Mouse (Mus musculus) MEL (cell line): Measurements from ENCODE around the gene Stx17. TPM values are rescaled to one million over a fixed set of nuclear protein-coding genes. Genes with fewer than 3 reads are reported as not detected.

Experiments
- DNase-seq: peaks from one replicate; pipeline ENCODE4 v3.0.0; 2011; ENCODE audit warnings: low read depth, low spot score
- H3K27ac ChIP-seq: 2 replicates; pipeline ENCODE4 v1.5.1; 2012; ENCODE audit warnings: low read depth, mild to moderate bottlenecking, control low read depth, low read length, moderate library complexity; ENCODE audit not compliant: control insufficient read depth
- H3K27me3 ChIP-seq, 2 experiments: fragments of 150-350 bp in 1 of 2; sonication (generic) in 1 of 2; 2 replicates each; pipeline ENCODE4 v1.6.1; 2012; ENCODE audit warnings: low read length in 2 of 2, mild to moderate bottlenecking in 2 of 2, improper control_type of control experiment in 1 of 2, moderate library complexity in 1 of 2; ENCODE audit not compliant: insufficient read depth in 2 of 2, control insufficient read depth in 1 of 2
- H3K36me3 ChIP-seq, 2 experiments: 2 replicates each; pipeline ENCODE4 v1.6.1; 2012 to 2014; ENCODE audit warnings: low read length in 2 of 2, improper control_type of control experiment in 1 of 2, inconsistent platforms in 1 of 2, mild to moderate bottlenecking in 1 of 2; ENCODE audit not compliant: insufficient read depth in 2 of 2, control insufficient read depth in 1 of 2
- H3K4me1 ChIP-seq, 2 experiments: fragments of 150-350 bp in 1 of 2; sonication (generic) in 1 of 2; 2 replicates each; pipeline ENCODE4 v1.6.1; 2012; ENCODE audit warnings: low read length in 2 of 2, improper control_type of control experiment in 1 of 2, mild to moderate bottlenecking in 1 of 2; ENCODE audit not compliant: insufficient read depth in 2 of 2, control insufficient read depth in 1 of 2
- H3K4me3 ChIP-seq, 2 experiments: fragments of 150-350 bp in 1 of 2; sonication (generic) in 1 of 2; 2 replicates each; pipeline ENCODE4 v1.5.1; 2012; ENCODE audit warnings: low read depth in 2 of 2, low read length in 2 of 2, mild to moderate bottlenecking in 2 of 2, moderate library complexity in 2 of 2, control low read depth in 1 of 2, improper control_type of control experiment in 1 of 2; ENCODE audit not compliant: control insufficient read depth in 1 of 2, insufficient read depth in 1 of 2
- H3K79me2 ChIP-seq: 2 replicates; pipeline ENCODE4 v1.6.1; 2012; ENCODE audit warnings: mild to moderate bottlenecking, low read length, moderate library complexity; ENCODE audit not compliant: control insufficient read depth, poor library complexity, insufficient read depth
- H3K9ac ChIP-seq: 2 replicates; pipeline ENCODE4 v1.6.1; 2012; ENCODE audit warnings: low read depth, mild to moderate bottlenecking, control low read depth, low read length, moderate library complexity; ENCODE audit not compliant: control insufficient read depth, poor library complexity, severe bottlenecking
- H3K9me3 ChIP-seq: fragments of 150-350 bp; sonication (generic); replicated peaks from 2 replicates; pipeline ENCODE4 v1.6.1; 2012; ENCODE audit warnings: mild to moderate bottlenecking, low read length, improper control_type of control experiment, moderate library complexity; ENCODE audit not compliant: insufficient read depth
- CHD1 ChIP-seq: IDR thresholded peaks from 2 replicates; pipeline ENCODE4 v1.6.1; 2012; ENCODE audit warnings: low read depth, mild to moderate bottlenecking, inconsistent platforms, low read length, improper control_type of control experiment
- CHD2 ChIP-seq: IDR thresholded peaks from 2 replicates; pipeline ENCODE4 v1.6.1; 2011; ENCODE audit warnings: low read length, improper control_type of control experiment
- CTCF ChIP-seq, 3 experiments: IDR thresholded peaks in 2 of 3; conservative IDR thresholded peaks in 1 of 3; 2 replicates each; pipeline ENCODE4 v1.5.1; 2011 to 2012; ENCODE audit warnings: low read length in 3 of 3, low read depth in 2 of 3, mild to moderate bottlenecking in 2 of 3, improper control_type of control experiment in 1 of 3, inconsistent platforms in 1 of 3, mixed read lengths in 1 of 3, moderate library complexity in 1 of 3; ENCODE audit not compliant: control insufficient read depth in 1 of 3, insufficient read depth in 1 of 3, poor library complexity in 1 of 3, severe bottlenecking in 1 of 3
- E2F4 ChIP-seq: IDR thresholded peaks from 2 replicates; pipeline ENCODE4 v1.6.1; 2011; ENCODE audit warnings: low read depth, low read length, improper control_type of control experiment, borderline replicate concordance
- ELF1 ChIP-seq: IDR thresholded peaks from 2 replicates; pipeline ENCODE4 v1.6.1; 2014; ENCODE audit warnings: low read depth, mild to moderate bottlenecking, inconsistent platforms, low read length, improper control_type of control experiment, moderate library complexity
- EP300 ChIP-seq, 2 experiments: IDR thresholded peaks; 2 replicates each; pipeline ENCODE4 v1.6.1; 2011; ENCODE audit warnings: improper control_type of control experiment in 2 of 2, low read length in 2 of 2, low read depth in 1 of 2, mild to moderate bottlenecking in 1 of 2
- ETS1 ChIP-seq: IDR thresholded peaks from 2 replicates; pipeline ENCODE4 v1.6.1; 2012; ENCODE audit warnings: low read depth, mild to moderate bottlenecking, inconsistent platforms, low read length, improper control_type of control experiment, moderate library complexity
- GABPA ChIP-seq: IDR thresholded peaks from 2 replicates; pipeline ENCODE4 v1.6.1; 2012; ENCODE audit warnings: low read depth, mild to moderate bottlenecking, inconsistent platforms, low read length, improper control_type of control experiment, moderate library complexity
- GATA1 ChIP-seq: IDR thresholded peaks from 2 replicates; pipeline ENCODE4 v1.6.1; 2011; ENCODE audit warnings: low read depth, low read length, improper control_type of control experiment
- JUND ChIP-seq: IDR thresholded peaks from 2 replicates; pipeline ENCODE4 v1.6.1; 2011; ENCODE audit warnings: low read depth, mild to moderate bottlenecking, improper control_type of control experiment, low read length
- KAT2A ChIP-seq: conservative IDR thresholded peaks from 2 replicates; pipeline ENCODE4 v1.6.1; 2012; ENCODE audit warnings: low read depth, low read length, improper control_type of control experiment, inconsistent platforms
- MAFK ChIP-seq: IDR thresholded peaks from 2 replicates; pipeline ENCODE4 v1.6.1; 2011; ENCODE audit warnings: low read depth, mild to moderate bottlenecking, low read length, improper control_type of control experiment, borderline replicate concordance
- MAX ChIP-seq: IDR thresholded peaks from 2 replicates; pipeline ENCODE4 v1.6.1; 2011; ENCODE audit warnings: low read length, improper control_type of control experiment
- MAZ ChIP-seq: IDR thresholded peaks from 2 replicates; pipeline ENCODE4 v1.6.1; 2012; ENCODE audit warnings: low read depth, mild to moderate bottlenecking, inconsistent platforms, low read length, improper control_type of control experiment
- MEF2A ChIP-seq: IDR thresholded peaks from 2 replicates; pipeline ENCODE4 v1.6.1; 2014; ENCODE audit warnings: low read depth, mild to moderate bottlenecking, inconsistent platforms, low read length, improper control_type of control experiment; ENCODE audit not compliant: poor library complexity, insufficient replicate concordance, severe bottlenecking; ENCODE audit errors: extremely low read depth
- MXI1 ChIP-seq: IDR thresholded peaks from 2 replicates; pipeline ENCODE4 v1.6.1; 2011; ENCODE audit warnings: mild to moderate bottlenecking, low read depth, low read length, improper control_type of control experiment
- MYB ChIP-seq: IDR thresholded peaks from 2 replicates; pipeline ENCODE4 v1.6.1; 2011; ENCODE audit warnings: mild to moderate bottlenecking, low read depth, low read length, improper control_type of control experiment
- MYC ChIP-seq: IDR thresholded peaks from 2 replicates; pipeline ENCODE4 v1.6.1; 2011; ENCODE audit warnings: low read depth, mild to moderate bottlenecking, low read length, improper control_type of control experiment, moderate library complexity
- NRF1 ChIP-seq: IDR thresholded peaks from 2 replicates; pipeline ENCODE4 v1.6.1; 2014; ENCODE audit warnings: low read depth, mild to moderate bottlenecking, inconsistent platforms, low read length, improper control_type of control experiment, moderate library complexity; ENCODE audit not compliant: poor library complexity, insufficient read depth, severe bottlenecking
- POLR2A ChIP-seq, 2 experiments: IDR thresholded peaks; 2 replicates each; pipeline ENCODE4 v1.6.1; 2011 to 2012; ENCODE audit warnings: low read length in 2 of 2, mild to moderate bottlenecking in 2 of 2, control low read depth in 1 of 2, improper control_type of control experiment in 1 of 2, low read depth in 1 of 2, moderate library complexity in 1 of 2; ENCODE audit not compliant: control insufficient read depth in 1 of 2, insufficient read depth in 1 of 2, poor library complexity in 1 of 2
- POLR2AphosphoS2 ChIP-seq: IDR thresholded peaks from 2 replicates; pipeline ENCODE4 v1.6.1; 2011; ENCODE audit warnings: low read length, improper control_type of control experiment
- POLR2AphosphoS5 ChIP-seq: IDR thresholded peaks from 2 replicates; pipeline ENCODE4 v1.6.1; 2012; ENCODE audit warnings: low read depth, borderline replicate concordance, mild to moderate bottlenecking, inconsistent platforms, low read length, moderate library complexity, mixed read lengths
- RAD21 ChIP-seq: IDR thresholded peaks from 2 replicates; pipeline ENCODE4 v1.6.1; 2011; ENCODE audit warnings: mild to moderate bottlenecking, low read depth, low read length, improper control_type of control experiment
- RCOR1 ChIP-seq: IDR thresholded peaks from 2 replicates; pipeline ENCODE4 v1.6.1; 2012; ENCODE audit warnings: low read depth, mild to moderate bottlenecking, inconsistent platforms, low read length, improper control_type of control experiment
- SIN3A ChIP-seq: IDR thresholded peaks from 2 replicates; pipeline ENCODE4 v1.6.1; 2012; ENCODE audit warnings: low read length, improper control_type of control experiment, inconsistent platforms
- SMC3 ChIP-seq: IDR thresholded peaks from 2 replicates; pipeline ENCODE4 v1.6.1; 2011; ENCODE audit warnings: low read depth, low read length, improper control_type of control experiment
- TAL1 ChIP-seq: IDR thresholded peaks from 2 replicates; pipeline ENCODE4 v1.6.1; 2012; ENCODE audit warnings: mild to moderate bottlenecking, inconsistent platforms, low read length, moderate library complexity, mixed read lengths
- TBP ChIP-seq: IDR thresholded peaks from 2 replicates; pipeline ENCODE4 v1.8.0; 2011; ENCODE audit warnings: low read depth, low read length, improper control_type of control experiment
- TCF12 ChIP-seq: IDR thresholded peaks from 2 replicates; pipeline ENCODE4 v1.6.1; 2014; ENCODE audit warnings: low read depth, mild to moderate bottlenecking, inconsistent platforms, low read length, improper control_type of control experiment, moderate library complexity
- UBTF ChIP-seq: IDR thresholded peaks from 2 replicates; pipeline ENCODE4 v1.6.1; 2012; ENCODE audit warnings: low read depth, mild to moderate bottlenecking, inconsistent platforms, low read length, improper control_type of control experiment, moderate library complexity, borderline replicate concordance; ENCODE audit not compliant: insufficient read depth
- USF1 ChIP-seq: IDR thresholded peaks from 2 replicates; pipeline ENCODE4 v1.6.1; 2014; ENCODE audit warnings: low read depth, mild to moderate bottlenecking, inconsistent platforms, low read length, improper control_type of control experiment, moderate library complexity
- USF2 ChIP-seq, 2 experiments: IDR thresholded peaks; 2 replicates each; pipeline ENCODE4 v1.6.1; 2011 to 2012; ENCODE audit warnings: improper control_type of control experiment in 2 of 2, low read length in 2 of 2, borderline replicate concordance in 1 of 2, inconsistent platforms in 1 of 2, low read depth in 1 of 2, mild to moderate bottlenecking in 1 of 2; ENCODE audit not compliant: insufficient read depth in 1 of 2
- ZC3H11A ChIP-seq: IDR thresholded peaks from 2 replicates; pipeline ENCODE4 v1.6.1; 2012; ENCODE audit warnings: low read depth, mild to moderate bottlenecking, inconsistent platforms, low read length, improper control_type of control experiment
- ZKSCAN1 ChIP-seq: IDR thresholded peaks from 2 replicates; pipeline ENCODE4 v1.6.1; 2012; ENCODE audit warnings: low read depth, mild to moderate bottlenecking, inconsistent platforms, low read length, improper control_type of control experiment, moderate library complexity
- ZNF384 ChIP-seq: IDR thresholded peaks from 2 replicates; pipeline ENCODE4 v1.6.1; 2012; ENCODE audit warnings: low read depth, mild to moderate bottlenecking, inconsistent platforms, low read length, improper control_type of control experiment
- polyA plus RNA-seq, 2 experiments: library from polyadenylated mRNA; stranded (reverse) in 1 of 2; unstranded in 1 of 2; fragments of >175 nt in 1 of 2; fragments of >200 nt in 1 of 2; gene quantifications; 2 replicates each; pipeline versions ENCODE4 v1.2.1 to v1.2.4; 2012; ENCODE audit warnings: low replicate concordance in 2 of 2, low read depth in 1 of 2; ENCODE audit not compliant: insufficient read length in 2 of 2, insufficient read depth in 1 of 2, missing spikeins in 1 of 2
- total RNA-seq: library from RNA; depleted of rRNA; stranded (reverse); fragments of 300-350 nt; gene quantifications from 2 replicates; pipeline ENCODE4 v1.2.3, GENCODE M21; 2012; rRNA removed

Stx17 gene
- total RNA-seq = 10.4 and 10.5 TPM in 2 replicates
- 10 to 100 TPM; 10.4 to 55.1 TPM for polyA plus RNA-seq

DNA sequence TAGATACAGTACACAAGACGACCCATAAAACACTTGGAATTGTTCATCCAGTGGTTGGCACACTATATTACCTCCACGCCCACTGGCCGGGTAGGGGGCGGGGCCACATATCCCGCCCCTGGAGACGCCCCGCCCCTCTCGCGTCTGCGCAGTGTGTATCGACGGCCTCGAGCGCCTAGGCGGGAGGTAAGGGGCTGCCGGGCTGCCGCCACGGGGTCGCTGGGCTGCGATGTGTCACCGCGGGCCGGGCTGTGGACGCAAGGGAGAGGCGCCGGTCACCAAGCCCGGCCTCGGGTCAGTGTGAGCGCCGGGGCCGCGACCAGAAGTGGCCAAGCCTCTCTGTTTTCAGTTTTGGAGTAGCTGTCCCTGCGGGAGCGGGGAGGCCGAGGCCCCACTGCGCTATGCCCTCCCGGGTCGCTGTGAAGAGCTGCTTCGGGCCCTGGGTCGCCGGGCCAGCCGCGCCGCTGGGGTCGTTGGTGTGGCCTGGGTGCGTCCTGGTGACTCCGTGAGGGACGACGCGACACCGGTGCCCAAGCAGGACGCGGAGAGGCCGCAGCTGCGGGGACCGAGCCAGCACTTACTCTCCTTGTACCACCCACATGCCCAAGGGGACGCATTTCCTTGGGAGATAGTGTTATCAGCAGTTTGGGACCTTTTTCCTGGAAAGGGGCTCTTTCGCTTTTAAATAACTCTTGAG, at the start of gene Stx17:
Gene Stx17, plus strand, starts transcription at position 143 of the 697 bp plus-strand sequence.
- Histone ChIP-seq H3K9me3 (no peaks in the 10 kb centered on the region), H3K27me3 (peaks cover 0 to 6% of the 10 kb centered on the region in 2 experiments; a peak in 2 of 4 replicates), H3K4me1 (peaks cover 0 to 6% of the 10 kb centered on the region in 2 experiments; a peak in 1 of 4 replicates), H3K4me3 (peak within 1 kb of the TSS; percentile 97), H3K79me2 (peaks cover 6% of the 10 kb centered on the region), H3K27ac (peak within 1 kb of the TSS; percentile 49), H3K9ac (peak within 1 kb of the TSS; percentile 94), H3K36me3 (peaks cover 0 to 11% of the 10 kb centered on the region in 2 experiments; a peak in 2 of 4 replicates)
- DNase-seq = peak; percentile 91
- TF ChIP-seq ETS1 (no peak), TAL1 (peak; percentile 32), JUND (no peak), USF1 (0 out of 2 replicates have a peak, but pooled peaks have one; percentile 5), TBP (peak; percentile 73), E2F4 (no peak), POLR2AphosphoS2 (peak; percentile 79; the same call in 1 of the 2 replicates), UBTF (0 out of 2 replicates have a peak, but pooled peaks have one; percentile 51), ZC3H11A (no peak), GABPA (no peak), SMC3 (no peak), MEF2A (no peak), USF2 (IDR thresholded peaks at IDR 0.05; ENCODE audit: borderline replicate concordance in 1 of 2, insufficient read depth in 1 of 2, low read depth in 1 of 2, low read length in 2 of 2) (no peak), CTCF (IDR thresholded peaks at IDR 0.05 in 2 of 3, conservative IDR thresholded peaks at IDR 0.05 in 1 of 3; ENCODE audit: control insufficient read depth in 1 of 3, insufficient read depth in 1 of 3, low read depth in 2 of 3, low read length in 3 of 3, poor library complexity in 1 of 3, severe bottlenecking in 1 of 3) (no peak), ZNF384 (no peak), KAT2A (no peak), MAX (peak; percentile 28), RAD21 (no peak), CHD1 (0 out of 2 replicates have a peak, but pooled peaks have one; percentile 60), ZKSCAN1 (no peak), MAZ (no peak), CHD2 (no peak), POLR2AphosphoS5 (no peak), ELF1 (no peak), EP300 (IDR thresholded peaks at IDR 0.05; ENCODE audit: low read depth in 1 of 2, low read length in 2 of 2) (no peak), POLR2A (IDR thresholded peaks at IDR 0.05; ENCODE audit: control insufficient read depth in 1 of 2, insufficient read depth in 1 of 2, low read depth in 1 of 2, low read length in 2 of 2, poor library complexity in 1 of 2) (peak; percentile 85 to 86), GATA1 (peak; percentile 57), MYB (no peak), MAFK (no peak), TCF12 (0 out of 2 replicates have a peak, but pooled peaks have one; percentile 22), MXI1 (peak; percentile 43), SIN3A (peak; percentile 62), MYC (0 out of 2 replicates have a peak, but pooled peaks have one; percentile 18), NRF1 (peak; percentile 86), RCOR1 (no peak)
